Mouse (Mus musculus) liver, postnatal 0 days (tissue): ENCODE measurements around the gene Oas1g.
"Not testable (repeated sequence)": the region's sequence is repeated elsewhere in the genome, so short reads cannot be mapped to it uniquely, and the experiment has no call there.

Source experiments
- CTCF ChIP-seq: sonication (generic); IDR thresholded peaks from 2 replicates; pipeline ENCODE4 v1.5.1; 2016; ENCODE audit warnings: antibody characterized with exemption, low read depth
- EP300 ChIP-seq: IDR thresholded peaks from 2 replicates; pipeline ENCODE4 v1.6.1; 2016; ENCODE audit warnings: antibody characterized with exemption, low read depth, mild to moderate bottlenecking

GRCm38 (mm10) chr5:120887413-120887812 is at the start of gene Oas1g:
- TF ChIP-seq EP300, CTCF: not testable (repeated sequence)
